Mouse (Mus musculus) activated CD4-positive, CD25-positive, alpha-beta regulatory T cell, adult 4 months (primary cell): ENCODE measurements around the gene Rras2. TPM values are rescaled to one million over a fixed set of nuclear protein-coding genes. Genes with fewer than 3 reads are reported as not detected.
A peak's percentile ranks its signal among the peaks of the same experiment; 100 is the strongest.

Experiments used
- ATAC-seq: one replicate; pipeline ENCODE4 v1.8.0; 2017
- polyA plus RNA-seq, 2 experiments: library from polyadenylated mRNA; unstranded; fragments of 100-300 nt; shearing (Covaris generic); gene quantifications; one replicate each; pipeline ENCODE4 v1.2.1; 2017

Rras2 gene
- polyA plus RNA-seq, 2 experiments from 2014 or later = 8.8 to 17.4 TPM

GRCm38 (mm10) chr7:114070458-114070840, 47.1 kb downstream of the Rras2 start:
- ATAC-seq = no peak

- peak; percentile 67 for ATAC-seq
These were observed 47.7 kb downstream of the Rras2 start for GRCm38 (mm10) chr7:114069726-114070457.

GRCm38 (mm10) chr7:114068956-114069533, 48.5 kb downstream of the Rras2 start:
- ATAC-seq = peak; percentile 63

- ATAC-seq = peak; percentile 24
These were observed 50.9 kb downstream of the Rras2 start for GRCm38 (mm10) chr7:114066529-114067178.

- no peak for ATAC-seq
These were observed 52.0 kb downstream of the Rras2 start for GRCm38 (mm10) chr7:114065407-114066185.

GRCm38 (mm10) chr7:114063966-114064365, 53.6 kb downstream of the Rras2 start:
- ATAC-seq = no peak

GRCm38 (mm10) chr7:114063534-114063933, 54.0 kb downstream of the Rras2 start:
- no peak for ATAC-seq

- no peak for ATAC-seq
These were observed 55.1 kb downstream of the Rras2 start for GRCm38 (mm10) chr7:114062451-114062850.

GRCm38 (mm10) chr7:114060445-114060844, 57.1 kb downstream of the Rras2 start:
- ATAC-seq = no peak

- no peak for ATAC-seq
These were observed 58.6 kb downstream of the Rras2 start for GRCm38 (mm10) chr7:114058927-114059441.

GRCm38 (mm10) chr7:114058166-114058565, 59.4 kb downstream of the Rras2 start:
- ATAC-seq = no peak

GRCm38 (mm10) chr7:114053720-114054119, 63.9 kb downstream of the Rras2 start:
- ATAC-seq = no peak

- ATAC-seq = no peak
These were observed 71.8 kb downstream of the Rras2 start for GRCm38 (mm10) chr7:114045814-114046213.

GRCm38 (mm10) chr7:114043929-114044549, 73.5 kb downstream of the Rras2 start:
- no peak for ATAC-seq

- no peak for ATAC-seq
These were observed 74.3 kb downstream of the Rras2 start for GRCm38 (mm10) chr7:114042973-114043928.

GRCm38 (mm10) chr7:114041349-114041748, 76.2 kb downstream of the Rras2 start:
- no peak for ATAC-seq

GRCm38 (mm10) chr7:114037237-114037636, 80.3 kb downstream of the Rras2 start:
- ATAC-seq = no peak

- no peak for ATAC-seq
These were observed 88.0 kb downstream of the Rras2 start for GRCm38 (mm10) chr7:114029596-114029995.

- no peak for ATAC-seq
These were observed 88.8 kb downstream of the Rras2 start for GRCm38 (mm10) chr7:114028828-114029227.

- no peak for ATAC-seq
These were observed 90.2 kb downstream of the Rras2 start for GRCm38 (mm10) chr7:114027406-114027805.

- ATAC-seq = no peak
These were observed 90.7 kb downstream of the Rras2 start for GRCm38 (mm10) chr7:114026923-114027322.
